Mouse (Mus musculus) heart, embryonic 16.5 days (tissue): ENCODE results near the gene Nectin1. TPM values are rescaled to one million over a fixed set of nuclear protein-coding genes. Genes with fewer than 3 reads are reported as not detected.

Source experiments
- ATAC-seq: fragments of 200-750 bp; cut with Nextera tagmentation; replicated peaks from 2 replicates; pipeline ENCODE4 v1.8.0; 2017; ENCODE audit warnings: moderate number of reproducible peaks; ENCODE audit not compliant: insufficient read depth, low FRiP score; ENCODE audit errors: extremely low read depth
- H3K27ac ChIP-seq: fragments of 300-500 bp; sonication (generic); 2 replicates; pipeline ENCODE4 v1.5.1; 2014; ENCODE audit warnings: mild to moderate bottlenecking, low read length, control low read depth, moderate library complexity
- H3K27me3 ChIP-seq: fragments of 300-500 bp; sonication (generic); 2 replicates; pipeline ENCODE4 v1.6.1; 2014; ENCODE audit warnings: low read length, mixed read lengths; ENCODE audit not compliant: control insufficient read depth, insufficient read depth
- H3K36me3 ChIP-seq: fragments of 300-500 bp; sonication (generic); 2 replicates; pipeline ENCODE4 v1.6.1; 2014; ENCODE audit not compliant: control insufficient read depth, insufficient read depth
- H3K4me1 ChIP-seq: fragments of 300-500 bp; sonication (generic); 2 replicates; pipeline ENCODE4 v1.6.1; 2014; ENCODE audit warnings: low read length, mixed read lengths; ENCODE audit not compliant: control insufficient read depth, insufficient read depth
- H3K4me2 ChIP-seq: fragments of 300-500 bp; sonication (generic); 2 replicates; pipeline ENCODE4 v1.6.1; 2014; ENCODE audit warnings: low read depth, mild to moderate bottlenecking, control low read depth, low read length
- H3K4me3 ChIP-seq: fragments of 300-500 bp; sonication (generic); 2 replicates; pipeline ENCODE4 v1.5.1; 2014; ENCODE audit warnings: mild to moderate bottlenecking, control low read depth, low read length
- H3K9ac ChIP-seq: fragments of 300-500 bp; sonication (generic); 2 replicates; pipeline ENCODE4 v1.6.1; 2014; ENCODE audit warnings: low read length, control low read depth
- H3K9me3 ChIP-seq: fragments of 300-500 bp; sonication (generic); replicated peaks from 2 replicates; pipeline ENCODE4 v1.6.1; 2016; ENCODE audit warnings: low read length; ENCODE audit not compliant: control insufficient read depth
- WGBS: fragments of 180-500 bp; shearing (Covaris S2); extraction: QIAGEN DNeasy Blood & Tissue Kit; methylation state at CpG from one replicate; pipeline ENCODE4 v1.1.7; 2014; 5-methylcytosine and 5-hydroxymethylcytosine counted together
- polyA plus RNA-seq: library from polyadenylated mRNA; unstranded; fragments of >200 nt; fragmentation: Nextera tagmentation; extraction: Ambion mirVana; gene quantifications from 2 replicates; pipeline ENCODE4 v1.2.1, GENCODE M21; 2015

Gene Nectin1
- polyA plus RNA-seq, 1 experiment from 2014 or later, result 2.0 TPM

GRCm38 (mm10) chr9:43826558-43827253, 82.9 kb downstream of the Nectin1 start:
- 51% methylated on average over 8 of the region's 8 CpGs for WGBS
- Histone ChIP-seq H3K27me3 (no peaks in the 10 kb centered on the region; the same call in 1 of the 2 replicates), H3K4me2 (no peak overlapping the region), H3K4me3 (no peak overlapping the region), H3K36me3 (no peaks in the 10 kb centered on the region), H3K9me3 (no peaks in the 10 kb centered on the region), H3K27ac (no peak overlapping the region), H3K9ac (no peak overlapping the region), H3K4me1 (no peaks in the 10 kb centered on the region)
- no peak for ATAC-seq

- Histone ChIP-seq H3K9me3 (no peaks in the 10 kb centered on the region), H3K27ac (no peak overlapping the region), H3K4me1 (no peaks in the 10 kb centered on the region), H3K9ac (no peak overlapping the region), H3K4me2 (no peak overlapping the region), H3K4me3 (no peak overlapping the region), H3K27me3 (no peaks in the 10 kb centered on the region; the same call in 1 of the 2 replicates), H3K36me3 (no peaks in the 10 kb centered on the region)
- ATAC-seq, result no peak
- 50% methylated on average over 5 of the region's 5 CpGs for WGBS
These were observed 83.8 kb downstream of the Nectin1 start for GRCm38 (mm10) chr9:43827593-43827992.

DNA sequence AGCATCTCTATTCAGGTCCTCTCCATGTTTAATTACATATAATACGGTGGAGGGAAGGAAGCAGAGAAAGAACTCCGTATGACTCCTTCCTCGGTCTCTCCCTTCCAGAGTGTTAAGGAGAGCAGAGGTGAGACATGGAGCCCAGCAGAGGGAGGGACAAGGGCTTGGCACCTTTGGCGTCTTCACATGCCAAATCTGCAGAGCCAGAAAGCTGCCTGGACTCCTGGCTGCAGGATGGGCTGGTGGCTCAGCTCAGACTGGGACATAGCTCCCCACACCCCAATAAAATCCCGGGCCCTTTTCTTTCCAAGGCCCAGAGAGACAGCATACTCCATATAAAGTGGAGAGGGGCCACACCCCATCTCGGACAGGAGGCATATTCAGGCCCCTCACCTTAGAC, 85.2 kb downstream of the Nectin1 start:
- no peaks in the 10 kb centered on the region; the same call in 1 of the 2 replicates for H3K27me3 ChIP-seq
- no peak overlapping the region for H3K4me3 ChIP-seq
- WGBS, result 60% methylated on average over 6 of the region's 6 CpGs
- no peak for ATAC-seq
- no peaks in the 10 kb centered on the region for H3K36me3 ChIP-seq
- H3K4me1 ChIP-seq, result no peaks in the 10 kb centered on the region
- no peaks in the 10 kb centered on the region for H3K9me3 ChIP-seq
- H3K27ac ChIP-seq, result no peak overlapping the region
- H3K9ac ChIP-seq, result no peak overlapping the region
- no peak overlapping the region for H3K4me2 ChIP-seq

GRCm38 (mm10) chr9:43833232-43833631, 89.4 kb downstream of the Nectin1 start:
- Histone ChIP-seq H3K4me2 (no peak overlapping the region), H3K36me3 (no peaks in the 10 kb centered on the region), H3K4me1 (no peaks in the 10 kb centered on the region), H3K27ac (no peak overlapping the region), H3K9ac (no peak overlapping the region), H3K4me3 (no peak overlapping the region), H3K9me3 (no peaks in the 10 kb centered on the region; the same call in 1 of the 2 replicates), H3K27me3 (no peaks in the 10 kb centered on the region; the same call in 1 of the 2 replicates)
- 84% methylated on average over 8 of the region's 8 CpGs for WGBS
- no peak for ATAC-seq

DNA sequence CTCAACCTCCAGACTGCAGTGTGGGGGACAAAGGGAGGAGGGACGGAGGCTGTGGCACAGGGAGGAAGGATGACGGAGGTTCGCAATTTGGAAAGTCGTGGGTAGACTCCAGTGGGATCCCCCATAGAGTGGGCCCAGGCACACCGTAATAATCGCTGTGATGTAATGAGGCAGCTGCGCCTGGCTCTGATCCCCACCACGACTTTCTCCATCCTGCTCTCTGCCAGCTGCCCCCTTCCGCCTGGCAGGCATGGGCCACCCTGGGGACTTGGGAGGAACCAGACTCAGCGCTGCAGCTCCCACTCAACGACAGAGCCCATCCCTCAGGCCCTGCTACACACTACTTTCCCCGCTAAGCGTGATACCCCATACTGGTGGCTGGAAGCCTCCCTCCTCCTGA, 90.5 kb downstream of the Nectin1 start:
- WGBS, result 81% methylated on average over 13 of the region's 13 CpGs
- Histone ChIP-seq H3K9me3 (no peaks in the 10 kb centered on the region; the same call in 1 of the 2 replicates), H3K4me1 (no peaks in the 10 kb centered on the region), H3K4me2 (no peak overlapping the region), H3K9ac (no peak overlapping the region), H3K36me3 (no peaks in the 10 kb centered on the region), H3K27me3 (no peaks in the 10 kb centered on the region), H3K27ac (no peak overlapping the region), H3K4me3 (no peak overlapping the region)
- ATAC-seq, result no peak

DNA sequence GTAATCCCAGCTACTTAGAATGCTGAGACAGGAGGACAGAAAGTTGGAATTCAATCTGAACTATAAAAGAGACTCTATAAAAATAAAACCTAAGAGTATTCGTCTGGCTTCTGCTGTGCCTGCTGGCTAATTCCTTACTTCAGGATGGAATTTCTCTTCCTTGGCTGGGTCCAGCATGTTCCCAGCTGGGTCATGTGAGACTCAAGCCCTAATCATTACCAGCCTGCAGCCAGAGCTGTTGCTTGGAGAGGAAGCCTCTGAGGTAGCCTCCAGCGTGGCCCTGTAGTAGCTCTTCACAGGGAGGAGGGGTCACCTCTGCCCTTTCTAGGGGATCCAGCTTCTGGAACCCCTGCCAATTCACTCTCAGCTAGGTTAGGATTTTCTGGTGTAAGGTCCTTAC, 94.8 kb downstream of the Nectin1 start:
- H3K4me1 ChIP-seq, result peaks cover 2% of the 10 kb centered on the region; the same call in 1 of the 2 replicates
- no peaks in the 10 kb centered on the region for H3K36me3 ChIP-seq
- no peak for ATAC-seq
- H3K4me3 ChIP-seq, result no peak overlapping the region
- no peak overlapping the region for H3K27ac ChIP-seq
- H3K27me3 ChIP-seq, result peaks cover 15% of the 10 kb centered on the region
- no peaks in the 10 kb centered on the region; the same call in 1 of the 2 replicates for H3K9me3 ChIP-seq
- no peak overlapping the region for H3K9ac ChIP-seq
- H3K4me2 ChIP-seq, result no peak overlapping the region
- whole genome bisulfite sequencing, result 41% methylated on average over 2 of the region's 2 CpGs

GRCm38 (mm10) chr9:43842921-43843577, 99.3 kb downstream of the Nectin1 start:
- H3K36me3 ChIP-seq, result no peaks in the 10 kb centered on the region
- 8% methylated on average over 6 of the region's 8 CpGs for WGBS
- H3K9ac ChIP-seq, result no peak overlapping the region
- no peak overlapping the region for H3K27ac ChIP-seq
- H3K4me3 ChIP-seq, result no peak overlapping the region
- H3K4me2 ChIP-seq, result no peak overlapping the region
- peaks cover 2% of the 10 kb centered on the region; the same call in 1 of the 2 replicates for H3K4me1 ChIP-seq
- peak; percentile 37; the same call in 1 of the 2 replicates for ATAC-seq
- no peaks in the 10 kb centered on the region; the same call in 1 of the 2 replicates for H3K9me3 ChIP-seq
- H3K27me3 ChIP-seq, result peaks cover 43% of the 10 kb centered on the region

DNA sequence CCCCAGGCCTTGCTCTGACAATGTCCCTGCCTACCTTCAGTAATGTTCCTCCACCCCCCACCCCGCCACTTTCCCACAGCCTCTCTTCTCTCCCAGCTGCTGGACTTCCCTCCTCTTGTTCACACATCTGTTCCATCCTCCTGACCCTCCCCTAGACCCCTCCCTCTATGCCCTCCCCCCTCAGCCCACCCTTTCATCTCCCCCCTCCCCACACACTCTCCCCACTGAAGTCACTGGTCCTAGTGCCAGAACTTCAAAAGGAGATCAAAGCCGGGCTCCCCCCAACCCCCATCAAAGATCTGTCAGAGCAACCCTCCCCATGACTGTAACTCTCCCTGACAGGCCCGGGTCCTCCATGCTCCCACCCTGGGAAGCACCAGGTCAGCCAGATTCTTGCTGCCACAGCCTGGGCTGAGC, 99.9 kb downstream of the Nectin1 start:
- no peak overlapping the region for H3K9ac ChIP-seq
- no peak overlapping the region for H3K4me2 ChIP-seq
- H3K4me3 ChIP-seq, result no peak overlapping the region
- 11% methylated on average over 2 of the region's 3 CpGs for WGBS
- no peak for ATAC-seq
- H3K4me1 ChIP-seq, result peaks cover 2% of the 10 kb centered on the region; the same call in 1 of the 2 replicates
- no peak overlapping the region for H3K27ac ChIP-seq
- peaks cover 43% of the 10 kb centered on the region for H3K27me3 ChIP-seq
- H3K9me3 ChIP-seq, result no peaks in the 10 kb centered on the region
- H3K36me3 ChIP-seq, result no peaks in the 10 kb centered on the region
